Mouse (Mus musculus) E14TG2a.4 (cell line): ENCODE measurements at regions not wholly inside any gene's neighbourhood (a gene's known extent, or its start where the extent isn't known, plus 50 kb on each side); places are given as distances from the start of the nearest gene placed in this dataset.
"Not testable (repeated sequence)": the region's sequence is repeated elsewhere in the genome, so short reads cannot be mapped to it uniquely, and the experiment has no call there.

Experiments used
- H3K27me3 ChIP-seq: 2 replicates; pipeline ENCODE4 v1.6.1; 2014; ENCODE audit warnings: low read length, control low read depth; ENCODE audit not compliant: insufficient read depth
- H3K36me3 ChIP-seq: 2 replicates; pipeline ENCODE4 v1.6.1; 2014; ENCODE audit warnings: low read length, control low read depth; ENCODE audit not compliant: insufficient read depth
- H3K4me1 ChIP-seq: replicated peaks from 2 replicates; pipeline ENCODE4 v1.6.1; 2014; ENCODE audit warnings: low read depth, low read length, control low read depth
- H3K4me3 ChIP-seq: replicated peaks from 2 replicates; pipeline ENCODE4 v1.5.1; 2014; ENCODE audit warnings: mild to moderate bottlenecking, low read length
- H3K9me3 ChIP-seq: 2 replicates; pipeline ENCODE4 v1.6.1; 2014; ENCODE audit warnings: low read length, control low read depth
- CTCF ChIP-seq: conservative IDR thresholded peaks from 2 replicates; pipeline ENCODE4 v1.5.1; 2014; ENCODE audit warnings: low read length
- NANOG ChIP-seq: IDR thresholded peaks from 2 replicates; pipeline ENCODE4 v1.6.1; 2014; ENCODE audit warnings: borderline replicate concordance, low read length, mixed read lengths
- POU5F1 ChIP-seq: IDR thresholded peaks from 2 replicates; pipeline ENCODE4 v1.6.1; 2014; ENCODE audit warnings: low read length, borderline replicate concordance

GRCm38 (mm10) chr14:37440874-37441273, 305.8 kb upstream of the Ghitm start:
- no peaks in the 10 kb centered on the region for H3K27me3 ChIP-seq

DNA sequence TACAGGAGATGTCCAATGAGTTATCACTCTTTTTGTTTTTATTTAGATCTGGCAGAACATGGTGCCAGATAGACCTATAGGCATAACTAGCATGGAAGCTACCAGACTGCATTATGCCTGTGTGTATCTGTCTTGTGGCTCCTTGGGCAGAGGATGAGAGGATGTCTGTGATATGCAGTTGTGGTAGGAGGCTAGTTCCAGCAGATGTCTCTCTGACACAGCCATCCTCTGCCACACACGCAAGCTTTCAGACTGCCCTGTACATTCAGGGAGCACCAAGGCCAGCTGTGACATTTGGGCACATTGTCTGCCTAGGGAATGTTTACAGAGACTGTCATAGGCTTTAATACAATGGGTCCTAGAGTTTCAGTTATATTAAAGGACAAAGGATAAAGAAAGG, 295.6 kb upstream of the Ghitm start:
- TF ChIP-seq CTCF, result no peak
- no peak for TF ChIP-seq POU5F1
- TF ChIP-seq NANOG, result no peak
- no peak overlapping the region for H3K4me3 ChIP-seq
- no peaks in the 10 kb centered on the region for H3K36me3 ChIP-seq
- H3K9me3 ChIP-seq, result no peaks in the 10 kb centered on the region
- H3K27me3 ChIP-seq, result no peaks in the 10 kb centered on the region
- H3K4me1 ChIP-seq, result no peaks in the 10 kb centered on the region

More at GRCm38 (mm10) chr14:37440874-37441273, 305.8 kb upstream of the Ghitm start:
- no peak overlapping the region for H3K4me3 ChIP-seq
- H3K4me1 ChIP-seq, result no peaks in the 10 kb centered on the region
- H3K9me3 ChIP-seq, result peaks cover 7% of the 10 kb centered on the region; the same call in 1 of the 2 replicates
- no peaks in the 10 kb centered on the region for H3K36me3 ChIP-seq
- TF ChIP-seq CTCF (no peak), NANOG (no peak), POU5F1 (no peak)

GRCm38 (mm10) chr14:37425506-37425905, 290.4 kb upstream of the Ghitm start:
- Histone ChIP-seq H3K4me1 (no peaks in the 10 kb centered on the region), H3K9me3 (no peaks in the 10 kb centered on the region), H3K36me3 (no peaks in the 10 kb centered on the region), H3K27me3 (no peaks in the 10 kb centered on the region), H3K4me3 (no peak overlapping the region)
- TF ChIP-seq NANOG (no peak), CTCF (no peak), POU5F1 (no peak)

DNA sequence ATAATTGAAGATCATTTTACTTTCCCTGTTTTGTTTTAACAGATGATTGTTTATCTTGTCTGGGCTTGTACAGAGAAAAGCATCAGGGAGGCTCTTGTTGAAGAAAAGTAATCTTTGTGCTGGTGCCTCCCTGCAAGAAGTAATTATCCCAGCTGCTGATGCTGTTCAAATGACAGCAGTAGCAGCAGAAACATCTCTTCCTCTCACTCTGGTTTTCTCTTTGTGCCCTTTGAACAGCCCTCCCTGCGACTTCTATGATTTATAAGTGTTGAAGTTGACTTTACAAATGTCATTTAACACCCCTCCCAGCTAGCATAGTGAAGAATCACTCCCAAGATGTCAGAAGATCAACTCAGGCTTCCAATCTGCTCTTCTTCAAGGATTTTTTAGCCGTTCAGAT, 286.5 kb upstream of the Ghitm start:
- no peaks in the 10 kb centered on the region for H3K4me1 ChIP-seq
- TF ChIP-seq CTCF (no peak), POU5F1 (no peak), NANOG (no peak)
- no peaks in the 10 kb centered on the region for H3K27me3 ChIP-seq

DNA sequence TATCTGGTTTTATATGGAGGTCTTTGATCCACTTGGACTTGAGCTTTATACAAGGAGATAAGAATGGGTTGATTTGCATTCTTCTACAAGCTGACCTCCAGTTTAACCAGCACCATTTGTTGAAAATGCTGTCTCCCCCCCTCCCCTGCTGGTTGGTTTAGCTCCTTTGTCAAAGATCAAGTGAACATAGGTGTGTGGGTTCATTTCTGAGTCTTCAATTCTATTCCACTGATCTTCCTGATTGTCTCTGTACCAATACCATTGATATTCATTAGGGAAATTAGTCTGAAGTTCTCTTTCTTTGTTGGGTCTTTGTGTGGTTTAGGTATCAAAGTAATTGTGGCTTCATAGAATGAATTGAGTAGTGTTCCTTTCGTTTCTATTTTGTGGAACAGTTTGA, 277.5 kb upstream of the Ghitm start:
- H3K27me3 ChIP-seq, H3K4me1 ChIP-seq, H3K36me3 ChIP-seq, H3K4me3 ChIP-seq, H3K9me3 ChIP-seq: not testable (repeated sequence)
- peak; percentile 90 for TF ChIP-seq NANOG

More for the DNA sequence above, 286.5 kb upstream of the Ghitm start:
- no peaks in the 10 kb centered on the region for H3K9me3 ChIP-seq
- H3K4me3 ChIP-seq, result no peak overlapping the region
- no peaks in the 10 kb centered on the region for H3K36me3 ChIP-seq

DNA sequence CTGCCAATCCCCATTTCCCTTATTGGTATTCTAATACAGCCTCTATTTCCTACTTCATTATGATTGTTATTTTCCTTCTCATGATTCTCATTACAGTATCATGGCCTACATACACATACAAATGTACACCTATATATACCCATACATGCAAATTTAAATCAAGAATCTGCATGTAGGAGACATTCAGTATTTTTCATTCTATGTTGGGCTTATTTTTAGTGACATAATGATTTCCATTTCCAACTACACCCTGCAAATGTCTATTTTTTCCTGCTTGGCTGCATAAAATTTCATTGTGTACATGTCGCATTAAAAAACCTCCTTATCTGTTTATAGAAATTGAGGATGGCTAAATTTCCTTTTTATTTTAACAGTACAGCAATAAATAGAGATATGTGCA, 236.9 kb upstream of the Ghitm start:
- H3K27me3 ChIP-seq, result no peaks in the 10 kb centered on the region
- H3K4me1 ChIP-seq, result no peaks in the 10 kb centered on the region
- no peak for TF ChIP-seq NANOG
- TF ChIP-seq POU5F1, result no peak
- no peak for TF ChIP-seq CTCF
- no peaks in the 10 kb centered on the region for H3K36me3 ChIP-seq
- H3K4me3 ChIP-seq, result no peak overlapping the region
- H3K9me3 ChIP-seq, result no peaks in the 10 kb centered on the region

DNA sequence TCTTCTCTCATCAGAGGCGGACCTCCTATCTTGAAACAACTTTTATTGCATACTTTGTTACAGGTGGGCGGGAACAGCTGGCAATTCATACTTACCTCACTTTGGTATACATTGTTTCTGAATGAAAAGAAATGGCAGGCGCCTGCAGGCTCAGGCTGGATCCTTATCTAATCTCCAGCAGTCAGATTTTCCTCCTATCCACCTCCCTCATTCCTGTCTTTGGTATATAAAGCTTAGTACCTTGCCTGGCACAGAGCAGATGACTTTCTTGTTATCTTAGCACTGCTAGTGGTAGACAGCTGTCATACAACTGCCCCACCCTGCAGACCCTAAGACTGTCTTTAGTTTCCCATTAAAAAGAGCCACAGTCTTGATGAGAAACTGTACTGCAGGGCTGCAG, 226.8 kb upstream of the Ghitm start:
- no peaks in the 10 kb centered on the region for H3K4me1 ChIP-seq

DNA sequence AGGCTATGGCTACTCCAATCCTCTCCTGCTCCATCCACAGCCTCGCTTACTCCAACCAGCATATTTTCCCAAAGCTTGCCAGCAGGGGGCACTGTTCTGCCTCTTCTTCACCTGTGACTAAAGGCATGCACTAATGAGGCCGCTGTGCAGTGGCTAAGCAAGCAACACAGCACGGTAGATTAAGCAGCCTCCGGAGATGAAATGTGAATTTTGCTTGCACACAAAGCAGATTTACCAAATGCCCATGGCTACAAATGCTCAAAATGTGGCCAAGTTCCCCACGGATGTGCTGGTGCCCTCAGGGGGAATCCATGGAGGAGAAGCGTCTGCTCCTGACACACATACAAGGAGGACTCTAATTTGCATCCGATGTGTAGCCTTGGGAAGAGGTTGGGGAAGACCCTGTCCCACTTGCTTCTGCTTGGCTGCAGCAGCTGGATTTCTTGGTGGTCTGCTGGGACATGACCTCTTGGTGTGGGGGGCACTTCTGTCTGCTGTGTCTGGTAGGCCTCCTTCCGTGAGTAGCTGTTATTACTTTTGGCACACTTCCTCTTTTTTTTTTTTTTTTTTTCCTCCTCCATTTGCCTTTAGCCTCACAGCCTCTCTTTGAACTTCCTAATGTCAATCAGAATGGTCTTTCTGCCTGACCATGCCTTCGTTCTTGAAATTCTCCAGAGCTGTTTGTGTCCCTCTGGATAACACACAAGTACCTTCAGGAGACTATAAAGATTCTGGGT, 221.1 kb upstream of the Ghitm start:
- Histone ChIP-seq H3K9me3 (no peaks in the 10 kb centered on the region), H3K36me3 (no peaks in the 10 kb centered on the region), H3K4me1 (peaks cover 4% of the 10 kb centered on the region), H3K4me3 (no peak overlapping the region), H3K27me3 (peaks cover 4% of the 10 kb centered on the region; the same call in 1 of the 2 replicates)
- TF ChIP-seq NANOG (no peak), CTCF (peak; percentile 71)

More for the DNA sequence above, 226.8 kb upstream of the Ghitm start:
- H3K27me3 ChIP-seq, result no peaks in the 10 kb centered on the region
- H3K36me3 ChIP-seq, result no peaks in the 10 kb centered on the region
- no peaks in the 10 kb centered on the region for H3K9me3 ChIP-seq
- TF ChIP-seq CTCF, result no peak
- TF ChIP-seq POU5F1, result no peak
- TF ChIP-seq NANOG, result no peak
- no peak overlapping the region for H3K4me3 ChIP-seq

DNA sequence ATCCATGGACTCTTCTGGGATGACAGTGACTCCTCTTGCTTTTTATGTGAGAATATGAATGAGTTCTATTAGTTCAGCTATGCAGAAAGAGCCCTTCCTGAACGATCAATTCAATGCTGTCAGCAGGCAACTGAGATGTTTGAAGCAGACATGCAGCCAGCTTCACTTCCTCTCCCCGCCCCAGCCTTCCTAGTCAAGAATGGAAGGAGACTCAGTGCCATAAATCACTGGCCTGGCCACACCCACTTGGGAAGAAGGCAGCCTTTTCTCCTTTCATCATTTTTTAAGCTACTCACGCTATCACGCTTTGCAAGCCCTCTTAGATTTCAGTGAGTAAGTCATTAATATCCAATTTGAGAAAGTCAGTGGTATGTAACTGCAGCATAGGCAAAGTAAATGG, 188.3 kb upstream of the Ghitm start:
- no peak for TF ChIP-seq CTCF
- TF ChIP-seq POU5F1, result no peak
- H3K9me3 ChIP-seq, result no peaks in the 10 kb centered on the region

More for the DNA sequence above, 188.3 kb upstream of the Ghitm start:
- H3K4me1 ChIP-seq, result no peaks in the 10 kb centered on the region
- H3K27me3 ChIP-seq, result no peaks in the 10 kb centered on the region
- H3K4me3 ChIP-seq, result no peak overlapping the region
- no peaks in the 10 kb centered on the region for H3K36me3 ChIP-seq
